Mouse (Mus musculus) mesoderm, embryonic 11.5 days (tissue): ENCODE measurements around the gene Arhgap11a.

Experiments
- DNase-seq: peaks from one replicate; pipeline ENCODE4 v3.0.0-alpha.2; 2012; ENCODE audit warnings: low read depth, low spot score

Gene Arhgap11a

GRCm38 (mm10) chr2:113817681-113818606, 30.5 kb downstream of the Arhgap11a start:
- DNase-seq, result no peak

- peak; percentile 75 for DNase-seq
These were observed 40.8 kb downstream of the Arhgap11a start for GRCm38 (mm10) chr2:113807640-113808039.

GRCm38 (mm10) chr2:113806851-113807577, 41.4 kb downstream of the Arhgap11a start:
- no peak for DNase-seq

GRCm38 (mm10) chr2:113805765-113806164, 42.7 kb downstream of the Arhgap11a start:
- DNase-seq, result no peak

- DNase-seq, result no peak
These were observed 44.7 kb downstream of the Arhgap11a start for GRCm38 (mm10) chr2:113803753-113804152.

- DNase-seq, result no peak
These were observed 47.6 kb downstream of the Arhgap11a start for GRCm38 (mm10) chr2:113800846-113801245.

- DNase-seq, result no peak
These were observed 49.9 kb downstream of the Arhgap11a start for GRCm38 (mm10) chr2:113798605-113799004.

GRCm38 (mm10) chr2:113795186-113795585, 53.3 kb downstream of the Arhgap11a start:
- no peak for DNase-seq

GRCm38 (mm10) chr2:113793521-113793920, 54.9 kb downstream of the Arhgap11a start:
- DNase-seq, result no peak

- no peak for DNase-seq
These were observed 59.6 kb downstream of the Arhgap11a start for GRCm38 (mm10) chr2:113788821-113789387.

- DNase-seq, result no peak
These were observed 60.6 kb downstream of the Arhgap11a start for GRCm38 (mm10) chr2:113787882-113788281.

- no peak for DNase-seq
These were observed 63.6 kb downstream of the Arhgap11a start for GRCm38 (mm10) chr2:113784851-113785250.

GRCm38 (mm10) chr2:113781521-113781920, 66.9 kb downstream of the Arhgap11a start:
- no peak for DNase-seq
